Mouse (Mus musculus) urinary bladder, postnatal 0 days (tissue): ENCODE measurements around the gene Lhx3. TPM values are rescaled to one million over a fixed set of nuclear protein-coding genes. Genes with fewer than 3 reads are reported as not detected.

Source experiments
- polyA plus RNA-seq: library from polyadenylated mRNA; unstranded; fragments of >200 nt; fragmentation: Nextera tagmentation; extraction: Ambion mirVana; gene quantifications from 2 replicates; pipeline ENCODE4 v1.2.1, GENCODE M21; 2015

Lhx3 gene
- not detected in 2 replicates for polyA plus RNA-seq

GRCm38 (mm10) chr2:26208126-26208789, at the start of gene Lhx3:
TSS of gene Lhx3 (minus strand) at chr2:26208289.

DNA sequence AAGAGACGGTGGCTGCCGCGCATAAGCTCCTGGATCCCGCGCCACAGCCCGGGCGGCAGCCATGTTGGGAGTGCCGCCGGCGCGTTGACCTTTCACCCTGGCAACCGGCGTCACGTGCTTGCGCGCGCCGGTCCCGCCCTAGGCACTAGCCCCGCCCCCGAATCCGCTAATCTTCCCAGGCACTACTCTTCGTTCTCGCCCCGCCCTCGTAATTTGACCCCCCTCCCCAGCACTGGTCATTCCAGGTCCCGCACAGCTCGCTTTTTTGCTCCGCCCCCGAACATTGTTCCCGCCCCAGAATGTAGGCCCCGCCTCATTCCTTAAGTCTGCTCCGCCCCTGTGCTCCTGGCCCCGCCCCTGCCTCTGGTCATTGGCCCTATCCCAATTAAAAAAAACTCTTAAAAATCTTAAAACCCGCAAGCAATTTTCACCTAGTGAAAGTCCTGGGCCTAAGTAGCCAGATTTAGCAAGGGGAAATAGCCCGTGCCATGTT, 29.2 kb upstream of the Lhx3 start, which contains the start of gene Qsox2:
Gene Qsox2 (minus strand): TSS at position 236 of the 493 bp plus-strand sequence.

Other genes with a start within 250 kb of the Lhx3 start
- gene Camsap1, start 225.0 kb downstream of the Lhx3 start, polyA plus RNA-seq = 10.7 and 11.8 TPM in 2 replicates
- 55.9 and 57.4 TPM in 2 replicates for gene Ubac1, start 186.5 kb downstream of the Lhx3 start, polyA plus RNA-seq
- gene Nacc2, start 85.1 kb downstream of the Lhx3 start, polyA plus RNA-seq = 33.4 and 34.4 TPM in 2 replicates
- gene Qsox2, start 29.2 kb upstream of the Lhx3 start, polyA plus RNA-seq = 15.8 and 16.8 TPM in 2 replicates
- gene Ccdc187, start 86.3 kb upstream of the Lhx3 start, polyA plus RNA-seq = 0.10 and 0.30 TPM in 2 replicates
- 18.5 and 18.7 TPM in 2 replicates for gene Gpsm1, start 107.2 kb upstream of the Lhx3 start, polyA plus RNA-seq
- 16.4 and 17.4 TPM in 2 replicates for gene Dnlz, start 143.8 kb upstream of the Lhx3 start, polyA plus RNA-seq
- gene Card9, start 152.6 kb upstream of the Lhx3 start, polyA plus RNA-seq = 0.52 and 2.4 TPM in 2 replicates
- 9.9 and 10.2 TPM in 2 replicates for gene Snapc4, start 172.4 kb upstream of the Lhx3 start, polyA plus RNA-seq
- gene Entr1, start 181.0 kb upstream of the Lhx3 start, polyA plus RNA-seq = 61.4 and 68.2 TPM in 2 replicates
- 65.7 and 71.1 TPM in 2 replicates for gene Pmpca, start 181.1 kb upstream of the Lhx3 start, polyA plus RNA-seq
- gene Inpp5e, start 200.9 kb upstream of the Lhx3 start, polyA plus RNA-seq = 7.9 and 8.8 TPM in 2 replicates
- gene Sec16a, start 236.9 kb upstream of the Lhx3 start, polyA plus RNA-seq = 12.1 and 13.2 TPM in 2 replicates